Mouse (Mus musculus) intestine, postnatal 0 days (tissue): ENCODE measurements around the gene Atxn1. TPM values are rescaled to one million over a fixed set of nuclear protein-coding genes. Genes with fewer than 3 reads are reported as not detected.

Source experiments
- ATAC-seq: fragments of 200-750 bp; cut with Nextera tagmentation; 2 replicates; pipeline ENCODE4 v1.8.0; 2017; ENCODE audit warnings: mild to moderate bottlenecking, moderate TSS enrichment, moderate library complexity
- H3K27ac ChIP-seq: fragments of 300-500 bp; sonication (generic); 2 replicates; pipeline ENCODE4 v1.5.1; 2014; ENCODE audit warnings: mild to moderate bottlenecking, low read depth, low read length, moderate library complexity
- H3K27me3 ChIP-seq: fragments of 300-500 bp; sonication (generic); replicated peaks from 2 replicates; pipeline ENCODE4 v1.6.1; 2014; ENCODE audit warnings: low read length, mixed read lengths; ENCODE audit not compliant: control insufficient read depth, insufficient read depth
- H3K36me3 ChIP-seq: fragments of 300-500 bp; sonication (generic); 2 replicates; pipeline ENCODE4 v1.6.1; 2014; ENCODE audit warnings: mild to moderate bottlenecking, moderate library complexity; ENCODE audit not compliant: control insufficient read depth, insufficient read depth
- H3K4me1 ChIP-seq: fragments of 300-500 bp; sonication (generic); replicated peaks from 2 replicates; pipeline ENCODE4 v1.6.1; 2014; ENCODE audit warnings: antibody characterized with exemption, low read length, mixed read lengths; ENCODE audit not compliant: control insufficient read depth, insufficient read depth
- H3K4me2 ChIP-seq: fragments of 300-500 bp; sonication (generic); replicated peaks from 2 replicates; pipeline ENCODE4 v1.6.1; 2014; ENCODE audit warnings: low read depth, mild to moderate bottlenecking, moderate library complexity
- H3K4me3 ChIP-seq: fragments of 300-500 bp; sonication (generic); 2 replicates; pipeline ENCODE4 v1.5.1; 2014; ENCODE audit warnings: low read depth, low read length
- H3K9ac ChIP-seq: fragments of 300-500 bp; sonication (generic); 2 replicates; pipeline ENCODE4 v1.6.1; 2014; ENCODE audit warnings: mild to moderate bottlenecking, low read depth, low read length
- H3K9me3 ChIP-seq: fragments of 300-500 bp; sonication (generic); 2 replicates; pipeline ENCODE4 v1.6.1; 2016; ENCODE audit warnings: mixed run types; ENCODE audit not compliant: control insufficient read depth
- CTCF ChIP-seq: sonication (generic); IDR thresholded peaks from 2 replicates; pipeline ENCODE4 v1.5.1; 2016; ENCODE audit warnings: low read depth, mild to moderate bottlenecking, control low read depth, antibody characterized with exemption, moderate library complexity
- WGBS: fragments of 180-500 bp; shearing (Covaris S2); extraction: QIAGEN DNeasy Blood & Tissue Kit; methylation state at CpG from one replicate; pipeline ENCODE4 v1.1.7; 2014; 5-methylcytosine and 5-hydroxymethylcytosine counted together
- polyA plus RNA-seq: library from polyadenylated mRNA; unstranded; fragments of >200 nt; fragmentation: Nextera tagmentation; extraction: Ambion mirVana; gene quantifications from 2 replicates; pipeline ENCODE4 v1.2.1, GENCODE M21; 2015

Gene Atxn1
- polyA plus RNA-seq, 1 experiment from 2014 or later = 6.1 TPM

DNA sequence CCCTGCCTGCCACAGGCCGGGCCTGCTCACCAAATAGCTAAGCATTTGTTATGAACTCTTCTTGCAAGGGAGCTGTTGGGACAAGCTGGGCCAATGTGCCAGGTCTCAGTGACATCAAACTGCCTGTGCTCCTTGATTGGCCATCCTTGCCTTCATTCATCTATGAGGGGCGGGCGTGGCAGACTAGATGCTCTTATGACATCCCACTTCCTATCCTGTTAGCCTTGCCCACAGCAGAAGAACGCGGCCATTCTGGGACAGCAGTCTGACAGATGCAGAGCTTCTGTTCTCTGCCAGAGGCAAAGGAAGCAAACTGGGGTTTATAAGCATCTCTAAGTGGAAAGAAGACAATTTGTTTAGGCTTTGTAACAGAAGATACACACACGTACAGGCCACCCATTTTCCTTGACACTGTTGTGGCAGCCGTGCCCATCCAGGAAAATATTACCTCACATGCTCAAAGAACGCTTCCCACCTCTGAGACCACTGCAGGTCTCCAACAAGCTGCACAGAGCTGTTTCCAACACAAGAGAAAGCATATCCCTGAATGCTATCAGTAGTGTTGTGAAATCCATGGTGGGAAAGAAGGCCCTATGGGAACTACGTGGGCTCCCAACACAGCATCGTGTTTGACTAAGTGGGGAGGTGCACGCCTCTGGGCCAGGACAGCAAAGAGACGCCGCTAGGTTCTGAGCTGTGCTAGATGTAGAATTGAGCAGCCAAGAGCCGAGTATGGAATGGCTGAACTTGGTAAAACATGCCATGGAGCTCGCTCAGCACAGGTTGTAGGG lies 162.0 kb downstream of the Atxn1 start:
- no peak for ATAC-seq
- 85% methylated on average over 15 of the region's 15 CpGs for WGBS
- H3K4me1 ChIP-seq = no peaks in the 10 kb centered on the region

DNA sequence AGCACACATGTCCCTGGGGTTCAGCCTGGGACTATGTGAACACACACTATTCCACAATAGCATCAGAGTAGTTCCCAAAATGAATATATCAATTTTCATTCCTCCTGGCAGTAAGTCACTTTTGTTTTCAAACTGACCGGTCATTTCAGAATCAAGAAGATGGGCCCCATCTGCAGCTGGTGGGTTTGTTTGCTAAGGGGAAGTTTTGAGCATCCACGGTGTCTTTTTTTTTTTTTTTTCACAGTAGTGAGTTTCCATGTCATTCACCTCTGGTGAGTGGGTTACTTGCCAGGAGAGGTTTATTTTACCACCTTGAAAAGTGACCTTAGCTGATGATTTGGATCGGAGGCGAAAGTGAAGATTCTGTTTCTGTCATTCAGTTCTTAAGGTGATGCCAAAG lies 166.6 kb downstream of the Atxn1 start:
- peaks cover 8% of the 10 kb centered on the region; the same call in 1 of the 2 replicates for H3K36me3 ChIP-seq
- H3K4me1 ChIP-seq = no peaks in the 10 kb centered on the region
- H3K4me2 ChIP-seq = no peak overlapping the region
- H3K9me3 ChIP-seq = no peaks in the 10 kb centered on the region
- no peak for TF ChIP-seq CTCF
- no peaks in the 10 kb centered on the region for H3K27me3 ChIP-seq
- no peak overlapping the region for H3K27ac ChIP-seq
- no peak overlapping the region for H3K9ac ChIP-seq
- WGBS = 80% methylated on average over 4 of the region's 4 CpGs
- ATAC-seq = no peak
- no peak overlapping the region for H3K4me3 ChIP-seq

More for the DNA sequence above, 162.0 kb downstream of the Atxn1 start:
- no peak for TF ChIP-seq CTCF
- Histone ChIP-seq H3K27ac (no peak overlapping the region; the same call in 1 of the 2 replicates), H3K27me3 (no peaks in the 10 kb centered on the region), H3K36me3 (no peaks in the 10 kb centered on the region), H3K9ac (no peak overlapping the region), H3K4me2 (no peak overlapping the region), H3K4me3 (no peak overlapping the region), H3K9me3 (no peaks in the 10 kb centered on the region)

DNA sequence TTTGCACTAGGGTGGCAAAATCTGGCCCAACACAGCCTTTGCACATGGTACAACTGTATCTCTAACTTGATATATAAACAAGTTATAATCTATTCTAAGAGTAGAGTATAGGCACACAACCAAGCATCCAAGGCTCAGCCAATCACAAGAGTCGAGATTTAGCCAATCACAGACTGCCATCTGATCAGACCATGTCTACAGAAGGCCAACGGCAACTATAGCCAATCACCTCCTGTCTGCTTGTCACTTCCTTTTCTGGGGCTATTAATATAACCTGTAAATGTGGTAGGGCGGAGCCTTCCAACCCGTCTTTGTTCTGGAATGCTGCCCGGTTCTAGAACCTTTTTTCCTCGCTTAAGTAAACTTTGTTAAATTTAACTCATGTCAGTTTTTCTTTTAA lies 167.1 kb downstream of the Atxn1 start:
- TF ChIP-seq CTCF = no peak
- H3K27me3 ChIP-seq = no peaks in the 10 kb centered on the region
- peaks cover 8% of the 10 kb centered on the region for H3K36me3 ChIP-seq
- H3K9me3 ChIP-seq = no peaks in the 10 kb centered on the region
- no peaks in the 10 kb centered on the region for H3K4me1 ChIP-seq
- H3K4me2 ChIP-seq = no peak overlapping the region
- 59% methylated on average over 6 of the region's 6 CpGs for WGBS
- H3K27ac ChIP-seq = no peak overlapping the region
- H3K4me3 ChIP-seq = no peak overlapping the region
- H3K9ac ChIP-seq = no peak overlapping the region
- no peak for ATAC-seq

DNA sequence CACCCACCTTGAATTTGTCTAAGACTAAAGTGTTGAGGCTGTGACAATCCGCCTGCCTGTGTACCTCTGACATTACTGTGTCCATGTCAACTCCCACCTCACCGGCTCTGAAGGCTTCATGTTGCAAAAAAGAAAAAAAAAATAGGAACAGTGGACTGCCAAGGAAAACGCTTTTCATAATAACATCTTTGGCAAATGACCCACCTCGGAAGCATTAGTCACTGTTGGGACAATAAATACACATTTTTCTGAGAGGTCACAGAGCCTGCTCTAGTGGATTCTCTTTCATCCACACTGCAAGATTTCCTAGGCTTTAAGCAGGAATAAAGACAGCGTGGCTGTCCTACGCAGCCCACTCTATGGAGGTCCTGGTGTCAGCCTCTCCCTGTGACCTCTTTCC lies 168.5 kb downstream of the Atxn1 start:
- H3K27me3 ChIP-seq = no peaks in the 10 kb centered on the region
- TF ChIP-seq CTCF = no peak
- no peak for ATAC-seq
- H3K4me2 ChIP-seq = no peak overlapping the region
- H3K4me3 ChIP-seq = no peak overlapping the region
- H3K9ac ChIP-seq = no peak overlapping the region
- 77% methylated on average over 6 of the region's 6 CpGs for WGBS
- no peak overlapping the region for H3K27ac ChIP-seq
- H3K4me1 ChIP-seq = no peaks in the 10 kb centered on the region
- H3K36me3 ChIP-seq = peaks cover 8% of the 10 kb centered on the region
- H3K9me3 ChIP-seq = no peaks in the 10 kb centered on the region

DNA sequence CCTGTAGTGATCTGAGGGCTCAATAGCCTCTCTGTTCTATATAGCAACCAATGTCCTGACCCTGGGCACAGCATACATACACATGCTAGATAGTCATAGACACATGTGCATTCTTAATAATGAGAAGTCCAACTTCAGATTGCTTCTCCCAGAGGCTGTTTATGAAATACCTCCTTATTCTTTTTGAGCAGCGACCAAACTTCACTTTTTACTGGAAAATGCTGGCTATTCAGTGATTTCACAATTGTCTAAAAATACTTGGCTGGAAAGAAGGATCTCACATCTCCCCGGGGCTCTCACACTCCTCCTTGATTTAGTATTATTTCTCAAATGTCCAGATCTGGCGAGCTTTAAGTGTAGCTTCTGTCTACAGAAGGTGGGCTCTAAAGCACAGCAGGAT lies 171.0 kb downstream of the Atxn1 start:
- Histone ChIP-seq H3K9ac (no peak overlapping the region), H3K36me3 (peaks cover 8% of the 10 kb centered on the region), H3K9me3 (no peaks in the 10 kb centered on the region), H3K4me3 (no peak overlapping the region), H3K4me2 (no peak overlapping the region), H3K4me1 (no peaks in the 10 kb centered on the region), H3K27me3 (no peaks in the 10 kb centered on the region), H3K27ac (no peak overlapping the region)
- TF ChIP-seq CTCF = no peak
- 80% methylated on average over 3 of the region's 3 CpGs for WGBS
- ATAC-seq = no peak

DNA sequence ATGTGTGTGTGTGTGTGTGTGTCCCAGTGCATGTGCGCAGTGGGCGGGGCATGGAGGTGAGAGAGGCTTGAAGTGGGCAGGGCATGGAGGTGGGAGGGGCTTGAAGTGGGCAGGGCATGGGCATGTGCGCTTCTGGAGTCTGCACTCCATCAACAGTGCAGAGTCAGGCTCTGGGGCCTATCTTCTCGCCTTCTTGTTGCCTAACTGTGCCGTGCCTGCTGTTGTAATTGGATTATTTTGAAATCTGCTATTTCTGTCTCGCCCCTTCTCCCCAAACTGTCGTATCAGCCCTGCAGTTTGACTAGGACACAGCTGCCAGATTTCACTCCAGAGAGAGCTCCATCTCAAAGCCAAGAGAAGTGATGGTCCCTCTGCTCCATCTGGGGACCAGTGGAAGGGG lies 178.4 kb downstream of the Atxn1 start:
- no peaks in the 10 kb centered on the region for H3K27me3 ChIP-seq
- no peak overlapping the region for H3K9ac ChIP-seq
- no peak overlapping the region for H3K27ac ChIP-seq
- no peak for ATAC-seq
- no peaks in the 10 kb centered on the region for H3K4me1 ChIP-seq
- H3K9me3 ChIP-seq = no peaks in the 10 kb centered on the region
- WGBS = 79% methylated on average over 7 of the region's 7 CpGs
- H3K4me2 ChIP-seq = no peak overlapping the region
- TF ChIP-seq CTCF = no peak
- H3K4me3 ChIP-seq = no peak overlapping the region
- no peaks in the 10 kb centered on the region for H3K36me3 ChIP-seq

DNA sequence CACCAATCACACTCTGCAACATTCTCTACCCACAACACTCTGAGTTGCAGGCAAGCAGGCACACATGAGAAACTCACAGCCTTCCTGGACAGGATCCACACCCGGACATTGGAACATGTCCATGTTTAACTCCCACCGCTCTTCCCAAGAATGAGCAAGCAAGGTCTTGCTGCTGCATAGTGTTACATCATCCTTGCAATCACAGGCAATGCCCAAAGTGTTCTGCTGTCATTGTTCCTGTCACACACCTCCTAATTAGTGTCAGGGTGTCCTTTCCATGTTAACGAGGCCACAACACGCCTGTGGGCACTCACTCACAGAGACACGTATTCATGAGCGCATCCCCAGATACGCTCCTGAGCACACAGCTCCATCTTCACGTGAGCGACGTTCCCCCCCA lies 181.1 kb downstream of the Atxn1 start:
- TF ChIP-seq CTCF = no peak
- no peak overlapping the region for H3K27ac ChIP-seq
- no peak overlapping the region for H3K9ac ChIP-seq
- 76% methylated on average over 10 of the region's 10 CpGs for WGBS
- H3K27me3 ChIP-seq = no peaks in the 10 kb centered on the region
- no peak for ATAC-seq
- H3K4me3 ChIP-seq = no peak overlapping the region
- no peaks in the 10 kb centered on the region for H3K36me3 ChIP-seq
- H3K9me3 ChIP-seq = no peaks in the 10 kb centered on the region
- H3K4me2 ChIP-seq = no peak overlapping the region
- no peaks in the 10 kb centered on the region for H3K4me1 ChIP-seq
